Mouse (Mus musculus) Patski (cell line): ENCODE results near the gene Ergic1. TPM values are rescaled to one million over a fixed set of nuclear protein-coding genes. Genes with fewer than 3 reads are reported as not detected.
A peak's percentile ranks its signal among the peaks of the same experiment; 100 is the strongest.

Source experiments
- ATAC-seq: fragments of 100-300 bp; one replicate; pipeline ENCODE4 v1.8.0; 2021
- CTCF ChIA-PET: fragments of 350-600 bp; sonication (Branson Sonifier 250); formaldehyde crosslinking; loops from one replicate; lab custom pipeline; 2022; ENCODE audit warnings: inconsistent platforms; lab: Charles Lee
- POLR2A ChIA-PET: fragments of 350-600 bp; sonication (Branson Sonifier 250); formaldehyde crosslinking; loops from one replicate; lab custom pipeline; 2022; ENCODE audit warnings: antibody characterized with exemption, inconsistent platforms; lab: Charles Lee
- DNase-seq: peaks from one replicate; pipeline ENCODE4 v3.0.0-alpha.2; 2011; ENCODE audit warnings: low read depth, low spot score
- H3K27me3 ChIP-seq: fragments of 371-371 bp; one replicate; pipeline ENCODE4 v1.5.1; 2021
- CTCF ChIP-seq: fragments of 100-300 bp; IDR thresholded peaks from one replicate; pipeline ENCODE4 v1.5.1; 2021
- in situ Hi-C: fragments of 300-500 bp; cut with MboI; formaldehyde crosslinking; loops from 3 replicates; pipeline ENCODE4 v1.11.1; 2018; ENCODE audit warnings: low pct_unique_long_range_greater_than_20kb, mixed read lengths
- polyA plus RNA-seq: library from polyadenylated mRNA; unstranded; gene quantifications from one replicate; pipeline ENCODE4 v1.2.3, GENCODE M21; 2021

The Ergic1 gene
- polyA plus RNA-seq, 1 experiment from 2014 or later = 287 TPM

GRCm38 (mm10) chr17:26660192-26660912 is 99.1 kb downstream of the Ergic1 start:
- peak; percentile 71 for TF ChIP-seq CTCF
- in situ Hi-C loops = no loop called here
- no peaks in the 10 kb centered on the region for H3K27me3 ChIP-seq
- ATAC-seq = no peak
- DNase-seq = no peak
- CTCF ChIA-PET = interaction anchor here (0.6 to 2.5 kb wide), 7 partner anchors 10 to 225 kb away, joined by 3 to 15 read pairs (median 3); no protein-coding TSS in a partner anchor
- POLR2A ChIA-PET = interaction anchor here (0.6 to 1.8 kb wide), 3 partner anchors 10 to 238 kb away, joined by 3 to 6 read pairs (median 3); no protein-coding TSS in a partner anchor

GRCm38 (mm10) chr17:26662204-26662603 is 100.9 kb downstream of the Ergic1 start:
- CTCF ChIA-PET = interaction anchor here (0.9 to 1.1 kb wide), 2 partner anchors 12 to 110 kb away, joined by 3 to 5 read pairs; no protein-coding TSS in a partner anchor
- ATAC-seq (no peak), DNase-seq (no peak)
- POLR2A ChIA-PET = no interaction called here
- H3K27me3 ChIP-seq = no peaks in the 10 kb centered on the region
- no peak for TF ChIP-seq CTCF
- in situ Hi-C loops = no loop called here

GRCm38 (mm10) chr17:26662978-26663683 is 101.8 kb downstream of the Ergic1 start, which contains the start of gene Atp6v0e:
Gene Atp6v0e, plus strand, starts transcription at chr17:26663231.
- DNase-seq = no peak
- peak; percentile 90 for TF ChIP-seq CTCF
- H3K27me3 ChIP-seq = no peaks in the 10 kb centered on the region
- ATAC-seq = peak; percentile 24
- in situ Hi-C loops = no loop called here
- ChIA-PET CTCF (interaction anchor here (0.9 to 1.1 kb wide), 2 partner anchors 12 to 109 kb away, joined by 3 to 5 read pairs; no protein-coding TSS in a partner anchor), POLR2A (no interaction called here)

- H3K27me3 ChIP-seq = no peaks in the 10 kb centered on the region
- no peak for TF ChIP-seq CTCF
- no peak for DNase-seq
- POLR2A ChIA-PET = no interaction called here
- CTCF ChIA-PET = interaction anchor here (1.0 kb wide), 1 partner anchor 221 kb away, joined by 3 read pairs; no protein-coding TSS in a partner anchor
- ATAC-seq = no peak
- in situ Hi-C loops = no loop called here
Measured at GRCm38 (mm10) chr17:26665600-26665999, 104.3 kb downstream of the Ergic1 start.

GRCm38 (mm10) chr17:26671268-26671667 is 110.0 kb downstream of the Ergic1 start:
- DNase-seq (no peak), ATAC-seq (no peak)
- H3K27me3 ChIP-seq = no peaks in the 10 kb centered on the region
- POLR2A ChIA-PET = no interaction called here
- TF ChIP-seq CTCF = no peak
- in situ Hi-C loops = no loop called here
- CTCF ChIA-PET = no interaction called here

GRCm38 (mm10) chr17:26675845-26676244 is 114.6 kb downstream of the Ergic1 start:
- ChIA-PET CTCF (no interaction called here), POLR2A (no interaction called here)
- TF ChIP-seq CTCF = no peak
- ATAC-seq = no peak
- in situ Hi-C loops = no loop called here
- DNase-seq = no peak
- no peaks in the 10 kb centered on the region for H3K27me3 ChIP-seq

- POLR2A ChIA-PET = no interaction called here
- in situ Hi-C loops = no loop called here
- CTCF ChIA-PET = no interaction called here
- H3K27me3 ChIP-seq = no peaks in the 10 kb centered on the region
- ATAC-seq (peak; percentile 72), DNase-seq (peak; percentile 46)
- TF ChIP-seq CTCF = no peak
Measured at GRCm38 (mm10) chr17:26676252-26676615, 114.9 kb downstream of the Ergic1 start.

- no peaks in the 10 kb centered on the region for H3K27me3 ChIP-seq
- in situ Hi-C loops = no loop called here
- DNase-seq = no peak
- TF ChIP-seq CTCF = no peak
- ChIA-PET CTCF (interaction anchor here (1.7 kb wide), 1 partner anchor 168 kb away, joined by 3 read pairs; no protein-coding TSS in a partner anchor), POLR2A (interaction anchor here (1.0 to 1.4 kb wide), 3 partner anchors 14 to 38 kb away, joined by 3 read pairs; partner anchors contain the start of gene Crebrf)
- ATAC-seq = peak; percentile 78
Measured at GRCm38 (mm10) chr17:26676616-26677376, 115.5 kb downstream of the Ergic1 start.

- CTCF ChIA-PET = interaction anchor here (1.7 kb wide), 1 partner anchor 169 kb away, joined by 3 read pairs; no protein-coding TSS in a partner anchor
- DNase-seq = no peak
- POLR2A ChIA-PET = interaction anchor here (0.7 to 1.4 kb wide), 6 partner anchors 13 to 113 kb away, joined by 3 to 4 read pairs (median 3); partner anchors contain the start of gene Crebrf
- in situ Hi-C loops = no loop called here
- no peak for ATAC-seq
- no peaks in the 10 kb centered on the region for H3K27me3 ChIP-seq
- no peak for TF ChIP-seq CTCF
Measured at GRCm38 (mm10) chr17:26677711-26678637, 116.7 kb downstream of the Ergic1 start.
